Mouse (Mus musculus) right cerebral cortex, adult 2 months (tissue): ENCODE results near the gene Acbd3.
A peak's percentile ranks its signal among the peaks of the same experiment; 100 is the strongest.

Experiments used
- DNase-seq, 2 experiments: peaks; one replicate each; pipeline ENCODE4 v3.0.0; 2021 to 2022; ENCODE audit warnings: low spot score in 2 of 2

Gene Acbd3

DNA sequence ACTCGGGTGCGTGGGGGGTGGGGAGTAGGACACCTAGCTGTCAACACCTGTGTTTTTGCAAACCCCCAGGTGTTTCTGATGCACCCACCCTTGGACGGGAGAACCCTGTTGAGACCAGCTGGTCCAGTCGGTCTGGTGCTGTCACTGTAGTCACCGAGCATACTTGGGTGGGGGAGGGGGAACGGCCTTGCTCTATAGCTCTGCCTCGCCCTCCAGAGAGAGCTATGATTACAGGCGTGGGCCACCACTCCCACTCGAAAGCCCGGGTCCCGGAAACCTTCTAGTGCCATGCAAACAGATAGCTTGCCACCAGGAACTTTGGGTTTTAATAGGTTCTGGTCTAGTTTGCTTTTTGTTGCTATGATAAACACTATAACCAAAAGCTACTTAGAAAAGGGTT lies 36.3 kb downstream of the Acbd3 start:
- DNase-seq, result no peak

- DNase-seq, result no peak
These were observed 36.8 kb downstream of the Acbd3 start for GRCm38 (mm10) chr1:180762679-180763078.

- DNase-seq, result no peak
These were observed 37.5 kb downstream of the Acbd3 start for GRCm38 (mm10) chr1:180763307-180763706.

DNA sequence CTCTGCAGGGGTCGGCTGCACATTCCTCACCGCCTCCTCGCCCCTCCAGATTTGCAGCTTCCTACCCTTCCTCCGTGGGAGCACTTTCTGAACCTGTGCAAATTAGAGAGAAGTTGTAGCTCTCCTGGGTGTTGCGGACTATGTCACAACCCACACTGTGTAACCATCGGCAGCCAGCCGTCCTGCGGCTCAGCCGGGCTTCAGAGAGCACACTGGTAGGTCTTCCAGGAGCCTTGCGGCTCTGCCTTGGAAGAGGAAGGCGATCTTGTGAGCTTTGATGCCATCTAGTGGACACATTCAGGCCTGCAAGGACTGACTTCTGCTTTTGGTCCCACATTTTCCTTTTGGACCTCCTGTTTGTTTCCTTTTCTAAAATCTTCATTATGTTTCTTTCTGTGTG lies 38.0 kb downstream of the Acbd3 start:
- DNase-seq, result peak; percentile 90 to 92

GRCm38 (mm10) chr1:180765393-180765792 lies 39.5 kb downstream of the Acbd3 start:
- DNase-seq, result no peak

- DNase-seq, result no peak
These were observed 40.7 kb downstream of the Acbd3 start for GRCm38 (mm10) chr1:180766557-180766956.

DNA sequence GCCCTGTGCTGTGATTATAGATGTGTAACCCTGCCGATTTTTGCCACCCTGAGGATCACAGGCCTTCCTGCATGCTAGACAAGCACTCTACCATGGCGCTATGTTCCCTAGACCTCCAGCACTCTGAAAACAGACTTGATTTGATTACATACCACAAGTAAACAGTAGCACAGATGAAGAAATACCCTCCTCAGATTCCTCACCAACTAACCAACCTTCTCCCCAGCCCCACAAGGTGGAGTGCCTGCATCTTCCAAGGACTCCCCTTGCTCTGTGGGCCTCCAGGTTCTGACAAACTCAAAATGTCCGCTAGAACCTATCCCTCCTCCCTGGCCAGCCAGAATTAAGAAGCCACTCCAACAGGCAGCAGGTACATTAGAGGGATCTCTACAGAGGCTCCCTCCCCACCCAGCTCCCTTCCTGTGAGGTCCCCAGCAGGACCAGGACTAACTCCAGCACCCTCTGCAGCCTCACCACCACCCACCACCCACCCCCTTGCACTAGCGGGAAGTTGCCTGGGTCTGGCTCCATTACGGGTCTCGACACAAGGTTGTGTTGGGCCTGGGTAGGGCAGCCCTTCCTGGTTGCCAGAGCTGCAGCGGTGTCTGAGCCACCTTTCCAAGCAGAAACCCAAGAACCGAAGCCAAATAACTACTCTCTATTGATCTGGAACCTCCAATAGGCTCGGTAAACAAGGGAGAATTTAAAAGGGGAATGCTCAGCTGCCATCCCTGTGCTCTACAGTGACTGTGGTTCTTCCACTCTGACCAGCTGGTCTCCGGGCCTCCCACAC lies 41.9 kb downstream of the Acbd3 start:
- DNase-seq, result no peak

- peak; percentile 41 to 64 for DNase-seq
These were observed 42.7 kb downstream of the Acbd3 start for GRCm38 (mm10) chr1:180768334-180769168.

DNA sequence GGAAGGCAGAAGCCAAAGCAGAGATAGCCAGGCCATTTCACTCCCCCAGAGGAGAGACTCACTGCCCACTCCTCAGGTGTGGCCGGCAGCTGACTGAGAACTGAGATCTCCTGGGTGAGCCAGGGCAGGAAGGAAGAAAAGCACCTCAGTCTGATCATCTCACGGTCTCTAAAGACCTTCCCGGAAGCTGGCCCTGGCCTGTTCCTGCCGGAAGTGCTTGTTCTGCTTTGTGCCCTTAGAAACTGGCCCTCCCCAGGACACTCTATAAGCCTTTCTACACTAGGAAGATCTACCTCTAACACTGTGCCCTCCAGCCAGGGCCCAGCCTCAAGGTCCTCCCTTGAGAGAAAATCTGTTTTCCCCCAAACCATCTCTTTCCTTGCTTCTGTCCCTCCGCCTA lies 45.5 kb downstream of the Acbd3 start:
- no peak for DNase-seq

DNA sequence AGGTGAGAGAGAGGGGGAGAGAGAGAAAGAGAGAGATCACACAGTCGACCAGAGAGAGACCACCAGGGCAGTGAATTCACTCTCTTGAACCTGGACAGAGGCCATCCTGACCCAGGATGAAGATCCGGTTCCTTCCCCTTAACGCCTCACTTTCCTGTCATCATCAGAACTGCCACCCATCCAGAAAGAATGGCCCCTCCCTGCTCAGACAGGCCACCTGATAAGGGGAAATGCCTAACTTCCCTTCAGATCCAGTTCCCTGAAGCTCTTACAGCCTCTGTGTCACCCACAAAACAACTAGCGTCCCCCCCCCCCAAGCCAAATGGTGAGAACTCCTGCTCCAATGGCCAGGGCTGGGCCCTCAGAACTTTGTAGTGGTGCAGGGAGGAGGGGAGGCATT lies 45.9 kb downstream of the Acbd3 start:
- DNase-seq, result no peak

DNA sequence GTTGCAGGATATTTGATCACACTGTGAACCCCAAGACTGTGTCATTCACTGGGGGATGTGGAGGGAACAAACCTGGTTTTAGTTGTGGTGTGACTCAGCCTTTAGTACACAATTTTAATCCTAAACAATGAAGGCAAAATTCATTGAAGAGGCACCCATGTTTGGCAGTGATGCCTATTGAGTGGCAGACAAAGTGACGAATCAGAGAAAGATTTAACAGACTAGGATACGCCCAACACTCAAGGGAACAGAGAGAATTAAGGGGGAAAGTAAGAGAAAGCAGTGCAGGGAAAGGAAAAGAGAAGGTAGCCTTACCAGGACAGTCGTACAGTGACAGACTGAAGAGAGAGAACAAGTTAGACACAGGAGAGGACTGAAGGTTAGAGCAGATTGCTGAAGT lies 46.4 kb downstream of the Acbd3 start:
- DNase-seq, result no peak

DNA sequence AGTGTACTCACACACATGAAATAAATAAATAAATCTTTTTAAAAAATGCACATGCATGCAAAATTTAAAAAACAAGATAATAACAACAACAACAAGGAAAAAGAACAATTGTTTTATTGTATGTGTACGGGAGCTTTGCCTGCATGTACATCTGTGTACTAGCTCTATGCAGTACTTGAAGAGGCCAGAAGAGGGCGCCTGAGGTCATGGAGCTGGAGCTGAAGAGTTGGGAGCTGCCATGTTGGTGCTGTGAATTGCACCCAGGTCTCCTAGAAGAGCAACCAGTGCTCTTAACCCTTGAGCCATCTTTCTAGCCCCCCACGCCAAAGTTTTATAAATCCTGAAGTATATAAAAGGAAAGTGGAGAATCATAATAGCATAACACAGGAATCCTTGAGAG lies 48.8 kb downstream of the Acbd3 start:
- no peak for DNase-seq

- no peak for DNase-seq
These were observed 49.5 kb downstream of the Acbd3 start for GRCm38 (mm10) chr1:180775317-180775716.

DNA sequence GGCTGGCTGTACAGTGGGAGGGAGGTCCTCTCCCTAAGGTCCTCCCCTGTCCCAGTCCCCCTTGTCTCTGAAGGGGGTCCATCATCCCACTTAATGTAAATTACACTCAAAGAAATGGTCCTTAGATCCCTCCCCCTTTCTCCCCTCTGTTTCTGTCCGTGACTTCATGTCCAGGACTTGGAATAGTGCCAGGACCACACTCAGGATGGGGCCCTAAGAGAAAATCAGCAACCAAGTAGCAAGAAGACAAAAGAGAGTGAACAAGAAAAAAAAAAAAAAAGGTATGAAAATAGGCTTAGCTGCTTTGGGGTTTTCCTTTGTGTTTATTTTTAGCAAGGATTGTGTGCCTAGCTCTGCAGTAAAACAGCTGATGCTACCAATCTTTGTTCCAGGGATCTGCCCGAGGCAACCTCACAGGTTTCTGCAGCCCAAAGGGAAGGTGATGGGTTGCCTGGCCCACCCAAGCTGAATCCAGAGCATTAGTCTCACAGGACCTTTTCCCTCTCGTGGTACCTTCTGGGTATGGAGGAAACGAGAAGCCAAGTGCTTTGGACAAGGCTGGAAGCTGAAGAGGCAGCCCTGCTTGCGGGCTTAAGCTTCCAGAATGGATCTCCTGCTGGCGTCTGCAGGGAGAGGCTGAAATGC lies 50.1 kb downstream of the Acbd3 start:
- no peak for DNase-seq

DNA sequence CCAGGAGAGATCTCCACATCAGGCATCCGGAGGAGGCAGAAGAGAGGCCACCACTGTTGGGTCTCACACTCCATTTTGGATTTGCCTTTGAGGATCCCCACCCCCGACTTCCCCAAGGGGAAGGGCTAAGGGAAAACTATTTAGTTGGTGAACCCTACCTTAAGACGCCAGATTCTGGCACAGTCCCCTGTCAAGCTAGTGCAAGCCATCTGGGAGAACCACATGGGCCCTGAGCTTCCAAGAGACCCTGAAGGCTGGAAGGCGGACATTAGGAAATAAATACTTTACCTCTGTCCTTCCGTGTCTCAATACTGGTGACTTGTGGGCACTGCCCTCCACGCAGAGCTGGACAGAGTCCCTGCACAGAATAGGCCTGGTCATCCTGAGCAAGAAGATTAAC lies 50.7 kb downstream of the Acbd3 start:
- DNase-seq, result no peak

GRCm38 (mm10) chr1:180777289-180777659 lies 51.4 kb downstream of the Acbd3 start:
- DNase-seq, result no peak

GRCm38 (mm10) chr1:180777660-180778402 lies 52.0 kb downstream of the Acbd3 start:
- DNase-seq, result peak; percentile 70 to 72

GRCm38 (mm10) chr1:180778403-180778754 lies 52.5 kb downstream of the Acbd3 start:
- no peak for DNase-seq

DNA sequence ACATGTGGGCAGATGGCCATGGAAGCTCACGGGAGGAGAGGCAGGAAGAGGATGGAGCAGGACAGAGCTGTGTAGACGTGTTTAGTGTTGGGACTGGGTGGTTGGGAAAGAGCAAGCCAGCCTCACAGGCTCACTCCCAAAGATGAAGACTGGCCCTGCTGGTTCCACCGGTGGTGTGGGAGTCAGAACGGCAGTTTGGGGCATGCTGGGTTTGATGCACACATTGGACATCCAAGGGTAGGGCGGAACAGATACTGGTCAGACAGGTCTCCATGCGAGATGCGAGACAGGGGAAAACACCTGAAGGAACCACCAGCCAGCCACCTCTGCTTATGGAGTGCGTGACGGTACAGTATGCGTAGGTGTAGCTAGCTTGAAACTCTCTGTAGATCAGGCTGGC lies 53.1 kb downstream of the Acbd3 start:
- DNase-seq, result no peak

GRCm38 (mm10) chr1:180780291-180780690 lies 54.4 kb downstream of the Acbd3 start:
- no peak for DNase-seq

DNA sequence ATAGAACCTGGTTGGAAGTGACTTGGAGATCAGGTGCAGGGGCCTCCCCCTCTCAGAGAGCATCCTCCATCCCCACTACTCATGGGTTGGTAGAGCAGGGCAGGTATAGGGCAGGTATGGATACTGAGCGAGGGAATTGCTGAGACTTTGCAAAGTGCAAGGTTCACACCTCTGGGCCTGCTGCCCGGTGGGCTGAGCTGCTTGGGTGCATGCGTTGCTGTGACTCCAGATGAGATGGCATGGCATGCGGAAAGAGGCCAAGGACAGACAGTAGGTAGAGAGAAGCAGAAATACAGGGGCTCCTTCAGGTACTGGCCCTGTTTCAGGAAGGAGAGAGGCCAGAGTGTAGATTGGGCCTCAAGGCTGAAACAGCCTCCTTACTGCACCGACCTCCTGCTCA lies 55.4 kb downstream of the Acbd3 start:
- no peak for DNase-seq
